Mouse (Mus musculus) forebrain, embryonic 15.5 days (tissue): Measurements from ENCODE around the gene Prss54. TPM values are rescaled to one million over a fixed set of nuclear protein-coding genes. Genes with fewer than 3 reads are reported as not detected.

Experiments
- ATAC-seq: fragments of 200-750 bp; cut with Nextera tagmentation; replicated peaks from 2 replicates; pipeline ENCODE4 v1.8.0; 2017; ENCODE audit warnings: mild to moderate bottlenecking, moderate TSS enrichment, moderate library complexity
- H3K27ac ChIP-seq: fragments of 300-500 bp; sonication (generic); replicated peaks from 2 replicates; pipeline ENCODE4 v1.5.1; 2015; ENCODE audit warnings: mild to moderate bottlenecking, inconsistent platforms
- H3K27me3 ChIP-seq: fragments of 300-500 bp; sonication (generic); 2 replicates; pipeline ENCODE4 v1.6.1; 2015; ENCODE audit warnings: inconsistent platforms
- H3K36me3 ChIP-seq: fragments of 300-500 bp; sonication (generic); 2 replicates; pipeline ENCODE4 v1.6.1; 2015; ENCODE audit warnings: mild to moderate bottlenecking, inconsistent platforms
- H3K4me1 ChIP-seq: fragments of 300-500 bp; sonication (generic); 2 replicates; pipeline ENCODE4 v1.6.1; 2015; ENCODE audit warnings: inconsistent platforms
- H3K4me2 ChIP-seq: fragments of 300-500 bp; sonication (generic); replicated peaks from 2 replicates; pipeline ENCODE4 v1.6.1; 2015; ENCODE audit warnings: mild to moderate bottlenecking, inconsistent platforms
- H3K4me3 ChIP-seq: fragments of 300-500 bp; sonication (generic); 2 replicates; pipeline ENCODE4 v1.5.1; 2015; ENCODE audit warnings: mild to moderate bottlenecking, inconsistent platforms
- H3K9ac ChIP-seq: fragments of 300-500 bp; sonication (generic); replicated peaks from 2 replicates; pipeline ENCODE4 v1.6.1; 2015; ENCODE audit warnings: mild to moderate bottlenecking, inconsistent platforms
- H3K9me3 ChIP-seq: fragments of 300-500 bp; sonication (generic); 2 replicates; pipeline ENCODE4 v1.6.1; 2016; ENCODE audit warnings: inconsistent platforms
- WGBS: fragments of 180-500 bp; shearing (Covaris S2); methylation state at CpG from one replicate; pipeline ENCODE4 v1.1.7; 2015; ENCODE audit warnings: mixed read lengths; 5-methylcytosine and 5-hydroxymethylcytosine counted together
- polyA plus RNA-seq: library from polyadenylated mRNA; unstranded; fragments of >200 nt; fragmentation: Nextera tagmentation; extraction: Ambion mirVana; gene quantifications from 2 replicates; pipeline ENCODE4 v1.2.1, GENCODE M21; 2015

Gene Prss54
- polyA plus RNA-seq, 1 experiment from 2014 or later: not detected

- WGBS: 89% methylated on average over 6 of the region's 6 CpGs
- Histone ChIP-seq H3K9me3 (no peaks in the 10 kb centered on the region), H3K9ac (no peak overlapping the region), H3K27me3 (no peaks in the 10 kb centered on the region), H3K4me1 (no peaks in the 10 kb centered on the region), H3K4me2 (no peak overlapping the region), H3K36me3 (no peaks in the 10 kb centered on the region), H3K27ac (no peak overlapping the region), H3K4me3 (no peak overlapping the region)
- ATAC-seq: no peak
Measured at GRCm38 (mm10) chr8:95516928-95517327, 59.2 kb downstream of the Prss54 start.

- 84% methylated on average over 4 of the region's 4 CpGs for WGBS
- no peak for ATAC-seq
- H3K27ac ChIP-seq: no peak overlapping the region
Measured at GRCm38 (mm10) chr8:95513219-95513618, 62.9 kb downstream of the Prss54 start.

GRCm38 (mm10) chr8:95512257-95512656 lies 63.9 kb downstream of the Prss54 start:
- no peaks in the 10 kb centered on the region for H3K4me1 ChIP-seq
- no peak overlapping the region for H3K9ac ChIP-seq
- H3K36me3 ChIP-seq: no peaks in the 10 kb centered on the region
- H3K27ac ChIP-seq: no peak overlapping the region
- no peak for ATAC-seq
- WGBS: 64% methylated on average over 4 of the region's 4 CpGs
- no peak overlapping the region for H3K4me2 ChIP-seq
- no peaks in the 10 kb centered on the region for H3K9me3 ChIP-seq
- H3K27me3 ChIP-seq: no peaks in the 10 kb centered on the region
- H3K4me3 ChIP-seq: no peak overlapping the region

More at GRCm38 (mm10) chr8:95513219-95513618, 62.9 kb downstream of the Prss54 start:
- H3K27me3 ChIP-seq: no peaks in the 10 kb centered on the region
- no peaks in the 10 kb centered on the region for H3K4me1 ChIP-seq
- H3K9ac ChIP-seq: no peak overlapping the region
- H3K4me2 ChIP-seq: no peak overlapping the region
- no peaks in the 10 kb centered on the region for H3K36me3 ChIP-seq
- H3K9me3 ChIP-seq: no peaks in the 10 kb centered on the region
- no peak overlapping the region for H3K4me3 ChIP-seq

Other genes starting within 250 kb of the Prss54 start
- 18.6 and 19.8 TPM in 2 replicates for gene Zfp319, start 244.4 kb downstream of the Prss54 start, polyA plus RNA-seq
- gene Usb1, start 244.1 kb downstream of the Prss54 start, polyA plus RNA-seq: 44.4 and 45.9 TPM in 2 replicates
- gene Mmp15, start 224.1 kb downstream of the Prss54 start, polyA plus RNA-seq: 13.8 and 15.0 TPM in 2 replicates
- 131 and 141 TPM in 2 replicates for gene Cfap20, start 141.5 kb downstream of the Prss54 start, polyA plus RNA-seq
- 9.8 and 10.6 TPM in 2 replicates for gene Csnk2a2, start 86.3 kb downstream of the Prss54 start, polyA plus RNA-seq
- gene Ccdc113, start 42.3 kb downstream of the Prss54 start, polyA plus RNA-seq: 0.95 and 2.0 TPM in 2 replicates
- gene Gins3, start 57.1 kb upstream of the Prss54 start, polyA plus RNA-seq: 10.6 and 14.0 TPM in 2 replicates
- gene Ndrg4, start 100.6 kb upstream of the Prss54 start, polyA plus RNA-seq: 200 and 204 TPM in 2 replicates
- gene Setd6, start 139.5 kb upstream of the Prss54 start, polyA plus RNA-seq: 26.1 and 28.8 TPM in 2 replicates
- 51.7 and 52.7 TPM in 2 replicates for gene Cnot1, start 231.1 kb upstream of the Prss54 start, polyA plus RNA-seq
- 258 and 266 TPM in 2 replicates for gene Sap18b, start 249.0 kb upstream of the Prss54 start, polyA plus RNA-seq